Mouse (Mus musculus) liver, adult (tissue): ENCODE data around the gene Itih5.

Experiments used
- GATA4 ChIP-seq: IDR thresholded peaks from 2 replicates; pipeline ENCODE4 v1.6.1; 2014; ENCODE audit warnings: mild to moderate bottlenecking, low read length; ENCODE audit not compliant: insufficient replicate concordance

The Itih5 gene

DNA sequence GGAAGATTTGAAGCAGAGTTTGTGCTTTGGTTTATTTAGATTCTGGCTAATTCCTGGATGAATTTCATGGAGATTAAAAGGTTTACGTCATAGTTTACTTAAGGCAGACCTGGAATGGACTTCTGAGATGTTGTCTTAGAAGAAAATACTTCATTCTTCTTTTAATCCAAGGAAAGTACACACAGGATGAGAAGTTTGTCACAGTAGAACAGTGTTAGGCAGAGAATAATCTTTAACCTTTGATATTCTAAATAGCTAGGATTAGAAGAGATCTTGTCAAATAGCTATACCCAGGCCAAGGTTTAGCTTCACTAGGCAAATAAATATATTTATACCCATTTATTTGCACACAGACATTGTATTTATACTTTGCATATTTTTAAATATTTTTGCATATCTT is 73.5 kb downstream of the Itih5 start:
- no peak for TF ChIP-seq GATA4

DNA sequence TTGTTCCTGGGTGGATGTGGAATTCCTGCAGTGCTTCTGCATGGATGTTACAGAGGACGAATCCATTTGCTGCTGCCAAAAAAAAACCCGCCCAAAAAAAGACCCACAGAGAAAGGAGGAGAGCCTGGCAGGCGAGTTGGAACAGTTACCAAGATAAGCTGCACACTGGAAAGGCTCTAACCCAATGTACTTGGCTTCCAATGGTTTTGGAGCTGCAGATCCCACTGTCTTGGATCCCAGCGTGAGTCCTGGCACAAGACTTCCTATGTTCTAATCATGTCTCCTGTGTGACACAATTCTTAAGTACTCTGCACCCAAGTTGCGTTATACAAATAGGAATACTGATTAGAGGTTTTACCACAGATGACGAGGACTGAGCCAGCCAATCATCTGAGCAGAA is 78.6 kb downstream of the Itih5 start:
- no peak for TF ChIP-seq GATA4

DNA sequence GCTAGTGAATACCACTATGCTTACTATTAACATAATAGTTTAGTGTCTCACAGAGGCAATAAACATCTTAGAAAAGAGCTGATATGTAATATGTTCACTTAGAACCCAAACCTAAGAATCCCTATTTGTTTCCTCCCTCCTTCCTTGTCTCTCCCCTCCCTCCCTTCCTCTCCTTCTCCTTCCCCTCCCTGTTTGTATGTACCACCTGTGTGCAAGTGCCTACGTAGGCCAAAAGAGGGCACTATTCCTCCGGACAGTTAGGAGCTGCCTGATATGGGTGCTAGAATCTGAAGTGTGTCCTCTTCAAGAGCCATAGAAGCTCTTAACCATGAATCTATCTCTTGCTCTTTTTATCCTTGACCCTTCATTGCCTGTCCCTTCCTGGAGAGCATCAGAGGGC is 83.2 kb downstream of the Itih5 start:
- TF ChIP-seq GATA4 = no peak

DNA sequence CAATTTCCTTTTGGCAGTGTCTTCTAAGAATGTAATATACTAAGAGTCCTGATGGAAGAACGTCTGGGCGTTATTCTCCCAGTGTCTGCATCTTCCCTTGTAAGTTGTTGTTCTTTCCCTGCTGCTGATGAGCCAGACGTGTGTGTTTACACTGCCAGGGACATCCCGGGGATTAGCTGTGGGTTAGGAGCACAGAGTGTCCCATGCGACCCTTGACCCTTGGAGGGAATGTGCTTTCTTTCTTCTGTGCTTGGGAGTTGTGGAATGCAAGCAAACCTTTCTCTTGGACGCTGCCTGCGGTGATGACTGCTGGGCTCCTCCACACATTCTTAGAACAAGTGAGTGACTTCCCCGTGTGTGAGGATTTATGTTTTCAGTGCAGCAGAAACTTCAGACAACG is 89.6 kb downstream of the Itih5 start:
- TF ChIP-seq GATA4 = no peak

DNA sequence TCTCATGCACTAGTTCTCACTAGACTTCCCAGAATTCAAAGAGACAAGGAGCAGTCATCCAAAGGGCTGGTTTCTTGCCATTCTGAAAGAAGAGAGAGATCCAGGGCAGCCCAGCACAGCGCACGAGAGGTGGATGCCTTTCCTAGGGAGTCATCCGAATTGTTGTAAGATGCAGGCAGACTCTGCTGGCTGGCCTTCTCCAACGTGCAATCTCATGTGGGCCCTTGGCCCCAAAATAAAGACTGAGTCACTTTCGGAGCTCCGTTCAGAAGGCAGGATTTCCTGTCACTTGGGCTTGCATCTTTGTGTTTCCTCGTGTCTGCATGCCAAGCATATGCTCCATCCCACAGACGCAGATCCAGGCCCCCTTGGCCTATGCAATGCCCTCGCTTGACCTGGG is 97.1 kb downstream of the Itih5 start:
- TF ChIP-seq GATA4 = no peak

DNA sequence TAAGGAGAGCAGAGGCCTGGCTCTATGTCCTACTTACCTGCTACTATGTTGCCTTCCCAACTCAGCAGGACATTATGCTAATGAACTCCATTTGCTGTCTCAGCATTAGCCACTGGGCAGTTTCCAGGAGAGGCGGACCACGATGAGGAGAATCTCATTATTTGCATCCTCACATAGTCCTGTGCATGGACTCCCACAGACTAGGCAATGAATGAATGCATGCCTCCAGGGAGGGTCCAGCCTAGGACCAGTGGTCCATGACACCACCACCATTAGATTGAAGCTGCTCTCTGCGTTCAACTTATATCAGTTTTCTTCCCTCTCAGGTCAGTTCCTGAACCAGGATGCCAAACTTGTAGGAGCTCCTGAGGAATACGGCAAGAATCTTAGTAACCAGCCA is 97.6 kb downstream of the Itih5 start:
- TF ChIP-seq GATA4 = no peak

DNA sequence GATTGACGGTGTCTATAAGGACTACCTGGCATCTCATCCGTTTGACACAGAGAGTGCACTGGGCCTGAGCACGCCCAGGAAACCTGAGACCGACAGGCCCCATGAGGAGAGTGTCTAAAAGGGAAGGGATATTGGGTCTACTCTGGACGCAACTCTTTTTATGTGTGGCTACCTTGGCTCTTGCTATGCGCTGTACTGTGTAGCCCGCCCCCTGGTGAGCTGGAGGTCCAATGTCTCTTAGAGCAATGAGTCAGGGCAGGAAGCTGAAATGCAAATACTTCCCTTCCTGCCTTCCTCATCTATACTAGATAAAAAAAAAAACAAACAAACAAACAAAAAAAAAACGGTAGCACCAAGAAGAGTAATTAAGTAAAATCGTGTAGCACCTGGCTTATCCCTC is 98.1 kb downstream of the Itih5 start:
- no peak for TF ChIP-seq GATA4

DNA sequence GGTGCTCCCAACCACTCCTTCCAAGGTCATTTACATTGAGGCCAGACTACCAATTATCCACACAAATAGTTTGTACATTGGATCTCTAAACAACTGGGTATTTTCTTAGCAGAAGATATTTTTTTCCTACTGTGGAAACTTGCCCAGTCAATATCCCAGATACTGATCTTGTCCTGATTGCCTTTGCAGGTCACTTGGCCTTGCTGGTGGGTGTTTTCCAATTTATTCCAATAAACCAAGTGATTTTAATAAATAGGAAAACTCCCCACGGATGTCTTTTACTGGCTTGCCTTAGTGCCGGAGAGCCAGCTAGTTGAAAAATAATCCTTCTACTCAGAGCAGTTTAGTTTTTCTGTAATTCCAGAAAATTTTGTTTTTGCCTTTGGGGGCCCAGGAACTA is 98.6 kb downstream of the Itih5 start:
- no peak for TF ChIP-seq GATA4

DNA sequence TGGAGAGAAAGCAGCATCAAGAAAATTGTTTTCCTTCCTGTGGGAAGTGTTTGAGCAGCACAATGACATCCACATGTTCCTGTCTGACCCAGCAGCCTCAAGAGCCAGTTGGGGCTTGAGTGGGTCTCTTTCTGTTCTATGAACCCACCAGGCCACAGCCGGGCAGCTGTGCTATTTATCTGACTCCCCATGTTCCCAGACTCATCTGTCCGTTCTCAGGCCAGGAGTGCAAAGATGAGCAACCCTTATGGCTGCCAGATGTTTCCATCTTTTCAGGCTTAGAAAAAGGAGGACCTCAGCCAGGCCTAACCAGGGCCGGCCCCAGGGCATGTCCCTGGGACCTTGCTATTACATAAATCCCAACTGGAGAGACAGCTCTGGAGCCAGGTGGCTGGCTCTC is 100.0 kb downstream of the Itih5 start:
- TF ChIP-seq GATA4 = no peak

DNA sequence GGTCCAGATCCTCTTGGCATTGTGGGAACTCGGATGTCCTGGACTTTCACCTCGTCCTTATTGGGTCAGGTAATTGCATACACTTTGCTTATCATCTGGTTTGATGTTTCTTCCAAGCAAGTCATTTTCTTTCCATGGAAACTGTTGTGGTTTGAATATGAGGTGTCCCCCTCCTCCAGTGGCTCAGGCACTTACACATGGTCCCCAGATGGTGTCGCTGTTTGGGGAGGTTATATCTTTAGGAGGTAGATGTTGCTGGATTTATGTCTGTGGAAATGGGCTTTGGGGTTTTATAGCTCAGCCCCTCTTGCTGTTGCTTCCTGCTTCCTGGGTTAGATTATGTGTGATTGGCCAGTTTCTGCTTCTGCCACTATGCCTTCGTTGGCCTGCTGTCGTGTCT is 103.6 kb downstream of the Itih5 start:
- no peak for TF ChIP-seq GATA4

DNA sequence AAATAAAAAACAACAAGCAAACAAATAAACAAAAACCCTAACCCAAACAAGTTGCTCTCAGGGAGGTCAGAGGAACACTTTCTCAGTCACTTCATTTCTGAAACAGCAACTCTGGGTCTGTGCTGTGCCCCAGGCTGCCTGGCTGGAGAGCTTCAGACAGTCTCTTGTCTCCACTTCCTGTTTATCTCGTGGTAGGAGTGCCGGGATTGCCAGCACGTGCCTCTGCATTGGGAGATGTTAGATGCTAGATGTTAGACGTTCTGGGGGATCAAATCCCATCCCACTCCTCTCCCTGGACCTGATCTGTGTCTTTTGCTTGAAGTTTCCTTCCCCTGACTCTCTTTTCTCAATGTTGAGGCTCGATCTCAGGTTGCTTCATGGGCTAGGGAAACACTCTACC is 104.9 kb downstream of the Itih5 start:
- no peak for TF ChIP-seq GATA4

DNA sequence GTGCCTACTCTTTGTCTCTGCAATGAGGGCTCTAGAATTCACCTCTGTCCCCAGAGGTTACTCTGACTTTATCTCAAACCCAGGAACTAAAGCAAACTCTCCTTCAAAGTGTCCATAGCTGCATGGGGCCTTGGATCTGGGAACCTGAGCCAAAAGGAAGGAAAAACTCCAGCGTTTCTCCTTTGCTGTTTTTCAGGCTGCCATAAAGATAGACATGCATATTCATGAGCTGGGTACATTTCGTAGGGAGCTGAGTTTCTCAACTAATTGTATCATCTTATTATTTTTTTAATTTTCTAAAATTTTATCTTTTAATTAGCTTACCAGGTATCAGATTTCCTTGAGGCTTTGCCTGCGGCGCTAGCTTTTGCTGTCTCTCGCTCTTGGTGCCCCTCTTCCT is 106.7 kb downstream of the Itih5 start:
- TF ChIP-seq GATA4 = no peak

DNA sequence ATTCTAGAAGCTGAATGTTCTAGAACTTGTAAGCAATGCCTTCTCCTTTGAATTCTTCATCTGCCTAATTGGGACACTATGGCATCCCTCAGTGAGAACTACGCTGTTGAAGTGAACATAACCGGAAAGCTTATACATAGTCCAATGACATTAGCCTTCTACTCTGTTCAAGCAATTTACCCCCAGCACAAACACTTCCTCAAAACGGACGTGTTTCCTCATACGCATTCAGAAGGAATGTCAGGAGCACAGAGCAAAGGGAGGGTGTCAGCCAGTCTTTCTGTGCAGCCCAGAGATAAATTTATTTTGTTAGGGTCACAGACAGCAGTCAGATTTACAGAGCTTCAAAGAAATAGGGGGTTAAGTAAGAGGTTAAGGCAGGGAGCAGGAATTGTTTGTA is 108.0 kb downstream of the Itih5 start:
- no peak for TF ChIP-seq GATA4

DNA sequence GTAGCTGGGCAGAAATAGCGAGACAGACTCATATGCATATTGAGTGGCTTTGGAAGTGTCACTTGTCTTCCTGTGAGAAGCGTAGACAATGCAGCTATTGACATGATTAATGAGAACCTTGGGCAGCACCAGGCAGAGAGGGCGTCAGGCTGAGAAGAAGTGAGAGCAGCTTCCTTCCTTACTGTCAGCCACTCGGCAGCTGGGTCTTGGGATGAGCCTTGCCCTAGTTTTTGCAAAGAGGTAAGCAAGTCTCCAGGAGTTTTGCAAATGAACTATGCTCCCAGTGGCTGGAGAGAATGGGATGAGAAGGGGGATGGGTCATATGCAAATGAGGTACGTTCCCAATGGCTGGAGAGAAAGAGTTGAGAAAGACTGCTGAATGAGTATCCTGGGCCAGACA is 109.4 kb downstream of the Itih5 start:
- no peak for TF ChIP-seq GATA4

DNA sequence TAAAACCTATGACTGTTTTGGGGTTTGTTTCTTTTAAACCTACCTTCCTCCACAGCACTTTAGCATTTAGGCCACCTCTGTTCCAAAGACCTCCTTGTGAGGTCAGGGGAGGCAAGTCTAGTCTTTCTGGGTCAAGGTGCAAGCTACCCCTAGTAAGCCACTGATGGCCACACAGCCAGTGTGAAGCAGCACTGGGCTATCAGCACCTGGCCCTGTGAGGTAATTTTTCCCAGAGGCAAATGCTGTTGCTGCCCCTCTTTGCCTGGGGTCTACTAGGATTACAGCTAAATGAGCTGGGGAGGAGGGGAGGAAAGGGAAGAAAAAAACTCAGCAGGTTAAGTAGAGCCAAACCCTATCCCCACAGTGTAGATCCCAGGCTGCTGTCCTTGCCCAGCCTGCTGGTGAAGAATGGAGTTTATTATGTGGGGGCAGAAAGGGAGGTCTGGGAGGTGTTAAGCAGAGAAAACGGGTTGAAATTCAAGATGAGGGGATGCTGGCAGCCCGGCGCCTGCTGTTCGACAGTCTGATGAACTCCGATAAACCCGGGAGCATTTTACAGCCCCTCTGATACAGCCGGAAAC is 110.6 kb downstream of the Itih5 start:
- TF ChIP-seq GATA4 = no peak

DNA sequence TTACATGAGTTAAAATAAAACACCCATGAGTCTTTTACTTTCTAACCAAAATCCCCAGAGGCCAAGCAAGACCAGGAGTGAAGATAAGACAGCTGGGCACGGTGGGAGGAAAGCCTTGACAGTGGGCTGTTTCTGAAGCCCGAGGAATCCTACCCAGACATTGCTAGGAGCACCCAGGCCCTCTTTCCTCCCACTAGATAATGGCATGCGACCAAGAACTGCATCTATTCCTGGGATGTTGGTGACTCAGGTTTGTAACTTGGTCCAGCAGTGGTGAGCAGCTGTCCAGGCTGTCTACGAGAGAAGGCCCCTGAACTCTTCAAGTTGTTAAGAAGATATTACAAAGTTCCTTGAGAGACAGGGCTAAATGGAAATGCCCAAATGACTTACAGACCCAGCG is 112.5 kb downstream of the Itih5 start:
- no peak for TF ChIP-seq GATA4

DNA sequence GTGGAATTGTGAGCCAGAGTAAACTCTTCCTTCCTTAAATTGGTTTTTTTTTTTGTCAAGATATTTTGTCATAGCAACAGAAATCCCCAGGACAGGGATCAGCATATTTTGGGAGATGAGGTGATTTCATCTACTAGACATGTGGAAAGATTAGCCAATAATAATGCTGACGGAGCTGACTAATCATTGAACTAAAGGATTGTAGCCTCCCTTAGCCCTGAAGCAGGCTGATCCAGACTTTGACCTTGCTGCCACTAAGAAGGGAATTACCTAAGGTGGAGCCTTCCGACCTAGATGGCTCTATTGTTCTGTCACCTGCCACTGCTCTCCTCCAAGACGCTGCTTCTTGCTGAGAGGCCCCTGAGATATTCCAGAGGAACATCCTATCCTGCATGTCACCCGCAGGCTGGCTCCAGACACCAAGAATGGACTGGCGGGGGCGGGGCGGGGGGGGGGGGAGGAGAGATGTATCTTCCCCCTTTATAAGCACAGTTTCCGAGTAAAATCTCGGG is 119.3 kb downstream of the Itih5 start:
- no peak for TF ChIP-seq GATA4
